Mouse (Mus musculus) B cell, adult 62 days (primary cell): ENCODE results near the gene Tom1. TPM values are rescaled to one million over a fixed set of nuclear protein-coding genes. Genes with fewer than 3 reads are reported as not detected.

ENCODE experiments used
- total RNA-seq: library from RNA; stranded (reverse); gene quantifications from 4 replicates; pipeline ENCODE4 v1.2.4, GENCODE M21; 2023

The Tom1 gene
- total RNA-seq = 23.1 to 33.4 TPM (median 27.9 TPM) in 4 replicates

DNA sequence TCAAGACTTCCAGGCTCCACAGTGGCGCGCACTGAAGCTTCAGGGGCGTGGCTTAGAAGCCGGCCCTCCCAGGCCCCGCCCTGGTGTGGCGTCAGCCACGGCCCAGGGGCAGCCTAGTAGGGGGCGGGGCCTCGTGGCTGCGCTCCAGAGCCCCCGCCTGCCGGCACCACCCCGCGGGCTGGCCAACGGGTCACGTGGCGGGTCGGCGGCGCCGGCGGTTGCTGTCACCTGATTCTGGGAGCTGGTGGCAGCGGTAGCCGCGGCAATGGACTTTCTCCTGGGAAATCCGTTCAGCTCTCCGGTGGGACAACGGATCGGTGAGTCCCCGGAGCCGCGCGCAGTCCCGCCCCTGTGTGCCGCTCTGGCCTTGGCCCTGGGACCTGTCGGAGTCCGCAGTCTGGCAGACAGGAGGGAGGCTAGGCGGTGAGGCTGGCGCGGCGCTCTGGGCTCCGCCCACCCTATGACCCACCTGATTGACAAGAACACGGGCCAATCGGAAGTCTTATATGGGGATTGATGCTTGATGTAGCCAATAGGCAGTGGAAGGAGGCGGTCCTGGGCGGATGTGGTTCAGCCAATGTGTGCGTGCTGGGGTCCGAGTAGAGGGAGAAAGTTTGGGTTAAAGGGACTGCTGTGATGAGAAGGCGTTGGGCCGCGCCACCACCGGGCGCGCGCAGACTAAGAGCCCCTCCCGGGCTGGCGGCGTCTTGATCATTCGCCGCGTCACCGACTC is at the start of gene Tom1:
Gene Tom1, plus strand, starts transcription at position 195 of the 733 bp plus-strand sequence.

GRCm38 (mm10) chr8:74993081-74993474 is 40.4 kb upstream of the Tom1 start, which contains the start of gene Hmgxb4:
TSS of gene Hmgxb4 (plus strand) at chr8:74993356.

GRCm38 (mm10) chr8:75093399-75094156 is 60.1 kb downstream of the Tom1 start, which contains the start of gene Hmox1:
TSS of gene Hmox1 (plus strand) at chr8:75093621.

DNA sequence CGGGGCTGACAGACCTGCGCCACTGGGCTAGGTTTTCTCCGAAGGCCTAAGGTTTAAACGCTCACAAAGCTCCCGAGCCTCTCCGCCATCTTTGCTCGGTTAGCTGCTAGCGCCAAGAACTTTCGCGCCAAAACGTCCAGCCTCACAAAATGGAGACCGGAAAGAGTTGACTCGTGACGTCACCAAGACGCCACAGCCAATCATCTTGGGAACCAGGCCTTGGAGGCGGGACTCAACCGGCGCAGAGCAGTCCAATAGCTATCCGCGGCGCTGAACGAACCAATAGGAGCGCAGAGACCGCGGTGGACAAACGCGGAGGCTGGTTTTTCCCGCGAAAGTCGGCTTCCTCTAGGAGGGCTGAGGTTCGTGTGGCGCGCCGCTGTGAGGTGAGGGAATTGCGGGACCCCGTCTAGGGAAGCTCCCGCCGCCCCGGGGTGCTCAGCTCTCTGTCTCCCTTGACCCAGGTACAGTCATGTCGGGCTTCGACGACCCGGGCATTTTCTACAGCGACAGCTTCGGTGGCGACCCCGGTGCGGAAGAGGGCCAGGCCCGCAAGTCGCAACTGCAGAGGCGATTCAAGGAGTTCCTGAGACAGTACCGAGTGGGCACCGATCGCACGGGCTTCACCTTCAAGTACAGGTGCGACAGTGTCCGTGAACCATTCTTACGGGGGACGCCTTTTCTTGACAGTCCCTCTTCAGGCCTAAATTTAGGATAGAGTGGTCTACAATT is 75.9 kb downstream of the Tom1 start, which contains the start of gene Mcm5:
Gene Mcm5, plus strand, starts transcription at position 334 of the 732 bp plus-strand sequence.

Other genes starting within 250 kb of the Tom1 start
- gene Isx, start 160.5 kb upstream of the Tom1 start, total RNA-seq = not detected in 4 replicates
- 23.8 to 39.1 TPM (median 33.7 TPM) in 4 replicates for gene Hmgxb4, start 40.3 kb upstream of the Tom1 start, total RNA-seq
- 15.9 to 21.4 TPM (median 19.0 TPM) in 4 replicates for gene Hmox1, start 59.9 kb downstream of the Tom1 start, total RNA-seq
- 51.2 to 55.6 TPM (median 54.6 TPM) in 4 replicates for gene Mcm5, start 75.9 kb downstream of the Tom1 start, total RNA-seq
- not detected in 4 replicates for gene Rasd2, start 180.2 kb downstream of the Tom1 start, total RNA-seq